Mouse (Mus musculus): ENCODE results near the gene Fam19a3. TPM values are rescaled to one million over a fixed set of nuclear protein-coding genes. Genes with fewer than 3 reads are reported as not detected.
"Not testable (repeated sequence)": the region's sequence is repeated elsewhere in the genome, so short reads cannot be mapped to it uniquely, and the experiment has no call there.

Fam19a3 gene
- polyA plus RNA-seq, 1 experiment, result 0.08 TPM

- H3K27me3 ChIP-seq (ENCODE audit: control insufficient read depth, insufficient read depth, low read length), result 0 out of 2 replicates have a peak, but pooled peaks cover 4% of the 10 kb centered on the region
- H3K27ac ChIP-seq (ENCODE audit: insufficient read depth, low read depth, low read length), result no peak overlapping the region
- H3K36me3 ChIP-seq (ENCODE audit: control insufficient read depth, insufficient read depth, low read length), result no peaks in the 10 kb centered on the region
- no peak overlapping the region for H3K4me3 ChIP-seq (ENCODE audit: low read depth, low read length)
- TF ChIP-seq POLR2A (IDR thresholded peaks at IDR 0.05; ENCODE audit: low read depth, low read length), result no peak
- peak; percentile 62; the same call in 1 of the 2 replicates for TF ChIP-seq CTCF (IDR thresholded peaks at IDR 0.05; ENCODE audit: extremely low read depth, insufficient read length, insufficient replicate concordance, low read depth, low read length)
- H3K4me1 ChIP-seq (ENCODE audit: control insufficient read depth, insufficient read depth, insufficient read length, low read length), result no peaks in the 10 kb centered on the region; the same call in 1 of the 2 replicates
- 12% methylated on average over 4 of the region's 4 CpGs for WGBS
Measured at GRCm38 (mm10) chr3:104765021-104765420, 16.6 kb downstream of the Fam19a3 start.

GRCm38 (mm10) chr3:104762103-104762863 is 19.4 kb downstream of the Fam19a3 start:
- H3K27ac ChIP-seq (ENCODE audit: insufficient read depth, low read depth, low read length); H3K36me3 ChIP-seq (ENCODE audit: control insufficient read depth, insufficient read depth, low read length); H3K4me3 ChIP-seq (ENCODE audit: low read depth, low read length); H3K4me1 ChIP-seq (ENCODE audit: control insufficient read depth, insufficient read depth, insufficient read length, low read length): not testable (repeated sequence)
- H3K27me3 ChIP-seq (ENCODE audit: control insufficient read depth, insufficient read depth, low read length), result peaks cover 16% of the 10 kb centered on the region
- WGBS, result 19% methylated on average over 20 of the region's 20 CpGs

DNA sequence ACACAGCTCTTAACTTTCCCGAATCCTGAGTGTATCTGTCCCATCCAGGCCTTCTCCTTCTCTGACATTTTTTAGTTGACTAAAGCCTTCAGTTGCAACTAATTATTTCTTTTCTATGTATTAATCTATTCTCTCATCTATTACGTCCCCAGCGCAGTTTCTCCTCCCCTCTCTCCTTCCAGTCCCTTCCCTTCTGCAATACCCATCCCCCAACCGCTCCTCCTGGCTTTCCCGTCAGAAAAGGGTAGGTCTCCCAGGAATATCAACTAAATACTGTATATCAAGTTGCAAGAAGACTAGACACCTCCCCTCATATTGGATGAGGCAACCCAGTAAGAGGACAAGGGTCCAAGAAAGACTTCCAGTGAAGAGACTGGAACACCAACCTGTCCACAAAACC is 22.8 kb downstream of the Fam19a3 start:
- 22% methylated on average over 5 of the region's 5 CpGs for WGBS
- TF ChIP-seq CTCF (IDR thresholded peaks at IDR 0.05; ENCODE audit: extremely low read depth, insufficient read length, insufficient replicate concordance, low read depth, low read length) (no peak), POLR2A (IDR thresholded peaks at IDR 0.05; ENCODE audit: low read depth, low read length) (no peak)
- Histone ChIP-seq H3K4me3 (ENCODE audit: low read depth, low read length) (no peak overlapping the region), H3K27ac (ENCODE audit: insufficient read depth, low read depth, low read length) (no peak overlapping the region), H3K27me3 (ENCODE audit: control insufficient read depth, insufficient read depth, low read length) (peaks cover 16% of the 10 kb centered on the region), H3K4me1 (ENCODE audit: control insufficient read depth, insufficient read depth, insufficient read length, low read length) (no peaks in the 10 kb centered on the region; the same call in 1 of the 2 replicates), H3K36me3 (ENCODE audit: control insufficient read depth, insufficient read depth, low read length) (no peaks in the 10 kb centered on the region)

- 1% methylated on average over 27 of the region's 27 CpGs for WGBS
- Histone ChIP-seq H3K27ac (ENCODE audit: insufficient read depth, low read depth, low read length) (no peak overlapping the region), H3K4me3 (ENCODE audit: low read depth, low read length) (peak overlapping the region; percentile 40), H3K4me1 (ENCODE audit: control insufficient read depth, insufficient read depth, insufficient read length, low read length) (no peaks in the 10 kb centered on the region; the same call in 1 of the 2 replicates), H3K27me3 (ENCODE audit: control insufficient read depth, insufficient read depth, low read length) (peaks cover 16% of the 10 kb centered on the region), H3K36me3 (ENCODE audit: control insufficient read depth, insufficient read depth, low read length) (no peaks in the 10 kb centered on the region)
- TF ChIP-seq CTCF (IDR thresholded peaks at IDR 0.05; ENCODE audit: extremely low read depth, insufficient read length, insufficient replicate concordance, low read depth, low read length), result peak; percentile 91
- no peak for TF ChIP-seq POLR2A (IDR thresholded peaks at IDR 0.05; ENCODE audit: low read depth, low read length)
Measured at GRCm38 (mm10) chr3:104758406-104758805, 23.2 kb downstream of the Fam19a3 start.

DNA sequence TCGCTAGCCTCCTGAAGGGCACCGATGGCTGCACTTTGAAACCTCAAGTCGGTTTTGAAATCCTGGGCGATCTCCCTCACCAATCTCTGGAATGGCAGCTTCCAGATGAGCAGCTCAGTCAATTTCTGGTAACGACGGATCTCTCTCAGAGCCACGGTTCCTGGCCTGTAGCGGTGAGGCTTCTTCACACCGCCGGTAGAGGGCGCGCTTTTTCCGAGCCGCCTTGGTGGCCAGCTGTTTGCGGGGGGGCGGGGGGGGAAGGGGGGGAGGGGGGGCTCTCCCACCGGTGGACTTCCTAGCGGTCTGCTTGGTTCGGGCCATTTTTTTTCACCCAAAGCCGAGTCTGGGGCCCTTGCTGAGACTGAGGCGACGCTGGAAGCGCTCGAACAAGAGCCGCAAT is 28.8 kb downstream of the Fam19a3 start:
- not testable (repeated sequence) for H3K4me3 ChIP-seq (ENCODE audit: low read depth, low read length); H3K27ac ChIP-seq (ENCODE audit: insufficient read depth, low read depth, low read length); H3K27me3 ChIP-seq (ENCODE audit: control insufficient read depth, insufficient read depth, low read length); H3K36me3 ChIP-seq (ENCODE audit: control insufficient read depth, insufficient read depth, low read length); H3K4me1 ChIP-seq (ENCODE audit: control insufficient read depth, insufficient read depth, insufficient read length, low read length)
- 19% methylated on average over 23 of the region's 25 CpGs for WGBS
- peak; percentile 26; the same call in 1 of the 2 replicates for TF ChIP-seq CTCF (IDR thresholded peaks at IDR 0.05; ENCODE audit: extremely low read depth, insufficient read length, insufficient replicate concordance, low read depth, low read length)

GRCm38 (mm10) chr3:104743864-104744263 is 37.8 kb downstream of the Fam19a3 start:
- no peaks in the 10 kb centered on the region for H3K36me3 ChIP-seq (ENCODE audit: control insufficient read depth, insufficient read depth, low read length)
- TF ChIP-seq POLR2A (IDR thresholded peaks at IDR 0.05; ENCODE audit: low read depth, low read length), result no peak
- no peak for TF ChIP-seq CTCF (IDR thresholded peaks at IDR 0.05; ENCODE audit: extremely low read depth, insufficient read length, insufficient replicate concordance, low read depth, low read length)
- 0 out of 2 replicates have a peak, but pooled peaks cover 2% of the 10 kb centered on the region for H3K27me3 ChIP-seq (ENCODE audit: control insufficient read depth, insufficient read depth, low read length)
- H3K4me3 ChIP-seq (ENCODE audit: low read depth, low read length), result no peak overlapping the region
- no peaks in the 10 kb centered on the region; the same call in 1 of the 2 replicates for H3K4me1 ChIP-seq (ENCODE audit: control insufficient read depth, insufficient read depth, insufficient read length, low read length)
- H3K27ac ChIP-seq (ENCODE audit: insufficient read depth, low read depth, low read length), result no peak overlapping the region
- WGBS, result 63% methylated on average over 1 of the region's 1 CpGs

GRCm38 (mm10) chr3:104743161-104743560 is 38.5 kb downstream of the Fam19a3 start:
- TF ChIP-seq CTCF (IDR thresholded peaks at IDR 0.05; ENCODE audit: extremely low read depth, insufficient read length, insufficient replicate concordance, low read depth, low read length) (no peak), POLR2A (IDR thresholded peaks at IDR 0.05; ENCODE audit: low read depth, low read length) (no peak)
- WGBS, result 52% methylated on average over 1 of the region's 1 CpGs
- Histone ChIP-seq H3K27me3 (ENCODE audit: control insufficient read depth, insufficient read depth, low read length) (0 out of 2 replicates have a peak, but pooled peaks cover 2% of the 10 kb centered on the region), H3K4me1 (ENCODE audit: control insufficient read depth, insufficient read depth, insufficient read length, low read length) (no peaks in the 10 kb centered on the region; the same call in 1 of the 2 replicates), H3K27ac (ENCODE audit: insufficient read depth, low read depth, low read length) (no peak overlapping the region), H3K4me3 (ENCODE audit: low read depth, low read length) (no peak overlapping the region), H3K36me3 (ENCODE audit: control insufficient read depth, insufficient read depth, low read length) (no peaks in the 10 kb centered on the region)
